Mouse (Mus musculus): Measurements from ENCODE around the gene Cep131. TPM values are rescaled to one million over a fixed set of nuclear protein-coding genes. Genes with fewer than 3 reads are reported as not detected.

Cep131 gene
- 3.1 and 4.7 TPM in 2 replicates for polyA plus RNA-seq (2012; rRNA removed)

GRCm38 (mm10) chr11:120086702-120087152, at the start of gene Cep131:
Gene Cep131 (minus strand): TSS chr11:120086827.

GRCm38 (mm10) chr11:120098588-120099511, 12.2 kb upstream of the Cep131 start, which contains the start of the genes Tepsin and Ndufaf8:
Gene Tepsin (minus strand): TSS chr11:120098731.
Gene Ndufaf8 (plus strand): TSS chr11:120098928.

GRCm38 (mm10) chr11:120046553-120047191, 40.0 kb downstream of the Cep131 start, which contains the start of gene Aatk:
Gene Aatk (minus strand): TSS chr11:120047167.

Other genes starting within 250 kb of the Cep131 start
- 12.8 and 13.9 TPM in 2 replicates for gene Chmp6, start 173.4 kb downstream of the Cep131 start, polyA plus RNA-seq (2012; rRNA removed)
- gene Baiap2, start 144.1 kb downstream of the Cep131 start, polyA plus RNA-seq (2012; rRNA removed), result 17.0 and 20.5 TPM in 2 replicates
- gene Aatk, start 39.7 kb downstream of the Cep131 start, polyA plus RNA-seq (2012; rRNA removed), result 1.0 and 1.6 TPM in 2 replicates
- 9.1 and 11.0 TPM in 2 replicates for gene Tepsin, start 11.9 kb upstream of the Cep131 start, polyA plus RNA-seq (2012; rRNA removed)
- gene Ndufaf8, start 12.1 kb upstream of the Cep131 start, polyA plus RNA-seq (2012; rRNA removed), result 21.0 and 22.7 TPM in 2 replicates
- gene Slc38a10, start 64.5 kb upstream of the Cep131 start, polyA plus RNA-seq (2012; rRNA removed), result 27.9 and 32.8 TPM in 2 replicates
- 0.88 and 1.3 TPM in 2 replicates for gene Bahcc1, start 146.1 kb upstream of the Cep131 start, polyA plus RNA-seq (2012; rRNA removed)